Mouse (Mus musculus): ENCODE results near the gene F11r.

Gene F11r

DNA sequence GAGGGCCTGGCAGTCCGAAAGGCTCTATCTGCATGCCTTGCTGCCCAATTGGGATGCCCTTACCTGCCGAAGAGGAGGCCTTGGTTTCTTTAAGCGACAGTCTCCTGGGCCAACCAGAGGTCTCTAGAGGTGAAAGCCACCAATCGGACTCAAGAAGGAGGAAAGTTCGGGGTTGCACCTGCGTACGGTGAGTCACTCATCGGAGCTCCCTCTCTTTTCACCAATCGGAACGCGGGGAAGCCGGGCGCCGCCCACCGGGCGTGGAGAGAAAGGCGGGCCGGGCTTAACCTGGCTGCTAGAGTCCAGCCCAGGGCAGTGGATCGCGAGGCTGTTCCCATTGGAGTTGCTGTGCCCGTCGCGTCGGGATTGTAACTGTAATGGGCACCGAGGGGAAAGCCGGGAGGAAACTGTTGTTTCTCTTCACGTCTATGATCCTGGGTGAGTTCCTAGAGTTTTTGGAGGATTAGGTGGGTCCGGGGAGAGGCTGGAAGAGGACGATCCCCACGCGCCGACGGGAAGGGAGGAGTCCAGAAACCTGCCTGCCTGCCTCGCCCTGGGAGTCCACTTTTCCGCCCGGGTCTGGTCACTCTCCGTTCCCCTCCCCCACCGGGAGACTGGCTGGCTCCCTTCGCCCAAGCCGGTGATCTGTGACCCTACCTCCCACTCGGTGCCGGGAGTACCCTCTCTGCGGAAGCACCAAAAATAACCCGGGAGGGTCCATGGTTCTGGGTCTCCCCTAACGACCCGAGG is at the start of gene F11r:
F11r (plus strand) TSS at position 272 of the 750 bp plus-strand sequence.
- DNase-seq = peak; percentile 99

DNA sequence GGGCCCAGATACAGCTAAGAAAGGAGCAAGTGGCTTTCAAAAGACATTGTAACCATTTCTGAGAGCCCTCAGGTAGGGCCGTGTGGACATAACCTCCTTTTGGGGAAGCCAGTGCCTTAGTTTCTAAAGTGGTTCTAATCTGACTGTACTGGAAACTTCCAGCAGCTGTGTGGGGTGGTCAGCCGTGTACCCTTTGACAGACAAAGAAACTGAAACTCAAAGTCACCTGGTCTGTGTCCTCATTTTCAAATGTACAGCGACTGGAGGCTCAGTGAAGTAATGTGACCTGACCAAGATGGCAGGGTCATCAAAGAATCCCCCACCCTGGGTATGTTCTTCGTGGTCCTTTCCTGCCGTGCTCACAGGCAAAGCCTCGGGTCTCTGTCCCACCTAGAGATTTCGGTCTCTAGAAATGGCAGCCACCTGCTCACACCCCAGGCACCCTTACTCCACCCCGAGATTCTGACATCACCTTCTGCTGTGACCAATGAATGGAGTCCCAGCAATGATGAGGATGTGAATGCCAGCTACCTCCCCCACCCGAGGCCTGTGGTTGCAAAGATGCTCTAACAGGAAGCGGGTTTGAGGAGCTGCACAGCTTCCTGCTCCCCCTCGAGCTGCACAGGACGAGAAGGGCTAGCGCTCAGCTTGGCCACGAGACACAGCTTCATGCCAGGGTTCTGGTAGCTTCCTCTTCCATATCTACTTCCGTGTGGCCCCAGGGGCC is 48.8 kb upstream of the F11r start, which contains the start of gene Arhgap30:
Arhgap30 (plus strand) TSS at position 579 of the 727 bp plus-strand sequence.
- DNase-seq = peak; percentile 46

DNA sequence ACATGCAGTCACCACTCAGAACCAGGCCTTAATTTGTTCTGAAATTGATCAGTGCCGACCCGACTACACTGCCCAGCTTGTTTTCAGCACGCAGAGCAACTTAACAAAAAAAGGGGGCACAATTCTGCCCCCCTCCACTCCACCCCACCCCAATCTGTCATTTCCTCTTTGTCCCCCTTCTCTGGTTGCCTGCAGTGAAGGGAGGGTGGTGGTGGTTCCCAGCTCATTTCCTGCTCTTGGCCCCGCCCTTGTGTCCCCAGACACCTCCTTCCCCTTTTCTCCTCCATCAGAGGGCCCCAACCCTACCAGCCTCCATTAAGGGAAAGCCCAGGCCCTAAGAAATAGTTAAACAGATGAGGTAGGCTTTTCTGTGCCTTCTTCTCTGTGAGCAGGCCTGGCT is 47.2 kb upstream of the F11r start:
- peak; percentile 22 for DNase-seq

DNA sequence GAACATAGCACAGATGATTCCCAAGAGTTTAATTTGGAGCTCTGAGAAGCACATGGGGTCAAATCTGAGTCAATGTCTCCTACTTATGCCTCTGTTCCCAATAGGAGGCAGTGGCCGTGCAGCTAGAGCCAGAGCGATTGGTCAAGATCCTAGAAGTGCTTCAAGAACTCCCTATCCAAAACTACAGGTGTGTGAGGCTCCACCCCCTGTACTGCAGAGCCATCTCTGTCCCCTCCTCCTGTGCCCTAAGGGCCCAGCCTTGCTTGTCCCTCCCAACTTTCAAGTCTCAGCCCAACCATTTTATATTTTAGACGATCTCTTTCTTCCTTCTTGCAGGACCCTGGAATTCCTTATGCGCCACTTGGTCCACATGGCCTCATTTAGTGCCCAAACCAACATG is 35.5 kb upstream of the F11r start:
- no peak for DNase-seq

DNA sequence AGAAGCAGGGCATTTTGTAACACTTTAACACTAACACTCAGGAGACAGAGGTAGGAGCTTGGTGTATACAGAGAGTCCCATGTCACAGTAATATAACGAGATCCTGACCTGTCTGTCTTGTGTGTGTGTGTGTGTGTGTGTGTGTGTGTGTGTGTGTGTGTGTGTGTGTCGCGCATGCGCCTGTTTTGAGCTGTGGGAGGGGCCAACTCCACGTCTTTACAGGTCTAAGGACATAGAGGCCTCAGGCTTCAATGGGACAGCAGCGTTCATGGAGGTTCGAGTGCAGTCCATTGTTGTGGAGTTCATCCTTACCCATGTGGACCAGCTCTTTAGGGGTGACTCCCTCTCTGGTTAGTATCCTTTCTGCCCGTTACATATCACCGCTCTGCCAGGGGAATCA is 34.3 kb upstream of the F11r start:
- DNase-seq = no peak

DNA sequence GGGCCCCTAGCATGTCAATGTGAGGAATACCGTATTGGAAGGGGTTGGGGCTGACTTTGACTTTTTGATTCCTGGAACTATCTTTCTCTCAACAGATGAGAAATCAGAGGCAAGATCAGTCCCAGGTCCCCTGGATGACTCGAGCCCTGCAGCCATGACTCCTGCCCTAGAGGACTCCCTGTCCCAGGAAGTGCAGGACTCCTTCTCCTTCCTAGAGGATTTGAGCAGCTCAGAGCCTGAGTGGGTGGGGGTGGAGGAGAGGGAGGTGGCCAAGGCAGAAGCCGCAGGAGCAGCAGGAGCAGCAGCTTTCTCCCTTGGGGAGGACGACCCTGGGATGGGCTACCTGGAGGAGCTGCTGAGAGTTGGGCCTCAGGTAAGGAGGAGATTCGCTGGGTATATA is 30.1 kb upstream of the F11r start:
- DNase-seq = no peak

DNA sequence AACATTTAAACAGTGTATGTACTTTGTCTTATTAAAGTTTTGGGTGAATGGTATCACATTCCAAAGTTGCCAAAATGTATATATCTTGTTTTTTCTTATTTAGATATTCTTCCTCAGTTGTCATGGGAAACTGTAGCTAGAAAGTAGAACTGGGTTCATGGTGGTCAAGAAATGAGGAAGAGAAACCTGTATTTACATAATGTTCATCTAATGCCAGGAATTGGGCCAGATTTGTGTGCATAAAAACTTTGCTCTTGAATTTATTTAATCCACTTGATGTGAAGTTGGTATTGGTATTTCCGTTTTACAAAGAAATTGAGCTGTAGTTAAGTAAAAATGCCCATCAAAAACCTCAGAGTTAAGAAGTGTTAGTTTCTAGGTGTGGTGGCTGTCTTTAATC is 27.1 kb upstream of the F11r start:
- no peak for DNase-seq

DNA sequence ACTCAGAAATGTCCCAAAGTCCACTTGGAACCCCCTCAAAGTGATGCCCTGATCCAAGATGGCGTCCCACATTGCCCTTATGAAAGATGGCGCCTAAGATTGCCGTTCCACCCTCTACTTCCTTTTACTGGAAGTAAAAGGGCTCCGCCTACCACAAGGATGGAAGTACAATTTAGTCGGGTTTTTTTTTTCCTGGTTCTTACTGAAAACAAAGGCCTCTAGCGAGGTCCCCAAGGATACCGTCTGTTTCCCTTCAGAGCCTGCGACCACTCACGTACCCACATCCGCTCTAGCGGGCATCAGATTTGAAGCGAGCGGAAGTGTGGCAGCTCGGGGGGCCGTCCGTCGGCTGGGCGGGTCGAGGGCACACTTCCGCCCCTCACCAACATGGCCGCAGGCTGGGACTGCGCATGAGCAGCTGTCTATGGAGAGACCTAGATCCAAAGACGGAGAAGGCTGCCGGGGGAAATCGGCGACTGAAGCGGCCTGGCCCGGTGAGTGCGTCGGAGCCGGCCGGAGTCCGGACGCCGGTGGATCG is 26.3 kb upstream of the F11r start, which contains the start of gene Usf1:
Usf1 (plus strand) TSS at position 367 of the 538 bp plus-strand sequence.
- DNase-seq = peak; percentile 96

DNA sequence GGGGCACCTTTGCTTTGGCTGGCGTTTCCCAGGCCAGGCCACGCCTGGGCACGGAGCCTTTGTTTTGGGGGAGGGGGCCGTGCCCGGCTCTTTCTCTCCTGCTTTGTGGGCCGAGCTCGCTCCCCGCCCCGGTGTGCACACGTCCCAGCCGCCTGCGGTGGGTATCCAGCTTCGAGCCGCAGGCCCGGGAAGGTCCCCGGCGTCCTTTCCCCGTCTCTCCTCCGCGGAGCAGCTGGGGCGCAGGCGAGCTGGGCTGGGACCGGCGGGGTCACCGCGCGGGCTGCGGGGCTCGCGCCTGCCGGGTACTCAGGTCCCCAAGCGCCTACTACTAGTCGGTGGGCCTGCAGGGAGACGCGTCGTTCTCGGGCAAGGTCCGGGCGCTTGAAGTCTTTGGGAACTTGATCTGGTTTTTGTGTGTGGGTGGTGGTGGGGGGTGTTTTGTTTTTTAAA is 25.8 kb upstream of the F11r start:
- no peak for DNase-seq

DNA sequence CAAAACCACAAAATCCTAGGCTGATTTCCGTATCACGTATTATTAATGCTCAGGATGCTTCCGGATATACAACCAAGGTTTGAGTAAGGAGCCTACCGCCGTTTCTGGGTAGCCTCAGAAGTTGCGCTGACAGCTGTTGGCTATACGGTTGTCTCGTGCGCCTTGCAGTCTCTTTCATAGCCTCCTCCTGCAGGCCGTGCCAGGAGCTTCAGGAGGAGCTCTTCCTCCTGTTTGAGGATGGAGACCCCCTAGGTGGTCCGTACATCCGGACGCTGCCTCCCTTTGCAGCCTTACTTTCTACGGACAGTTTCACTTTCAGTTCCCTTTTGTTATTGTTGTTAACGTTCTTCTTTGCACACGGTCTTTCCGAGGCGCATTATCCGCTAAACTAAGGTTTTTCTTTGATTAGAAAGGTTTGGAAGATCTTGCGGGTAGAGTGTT is 25.3 kb upstream of the F11r start:
- DNase-seq = peak; percentile 32

DNA sequence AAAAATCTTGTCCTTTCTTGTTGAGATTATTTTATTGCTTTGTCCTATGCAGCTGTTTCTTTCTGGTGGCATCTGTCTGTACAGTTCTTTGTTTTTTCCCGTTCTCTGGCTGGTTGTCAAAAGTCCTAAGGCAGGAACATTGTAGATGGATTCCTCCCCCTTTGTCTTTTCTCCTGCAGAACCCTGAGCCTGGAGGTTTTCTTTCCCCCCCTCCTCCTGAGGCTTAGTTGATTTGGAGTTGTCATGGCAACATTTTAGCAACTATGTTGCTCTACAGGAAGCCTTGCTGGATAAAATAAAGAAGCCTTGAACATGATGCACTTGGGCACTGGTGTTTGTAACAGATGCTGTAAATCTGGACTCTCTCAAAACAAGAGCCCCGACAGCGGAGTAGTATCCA is 24.9 kb upstream of the F11r start:
- DNase-seq = no peak

DNA sequence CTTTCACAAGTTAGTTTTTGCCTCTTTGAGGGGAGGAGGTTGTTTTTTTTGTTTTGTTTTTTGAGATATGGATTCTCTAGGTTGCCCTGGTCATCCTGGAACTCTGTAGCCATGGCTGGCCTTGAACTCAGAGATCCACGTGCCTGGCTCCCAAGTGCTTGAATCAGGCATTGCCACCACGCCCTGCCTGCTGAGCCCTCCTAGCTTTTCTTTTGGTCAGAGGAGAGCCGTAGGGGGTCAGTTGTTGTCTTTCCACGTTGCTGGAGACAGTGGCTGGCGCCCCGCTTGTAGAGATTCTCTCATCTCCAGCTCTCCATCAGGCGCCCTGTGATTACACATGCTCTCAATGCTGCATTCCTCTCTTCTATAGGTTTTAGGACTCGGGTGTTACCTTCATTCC is 23.7 kb upstream of the F11r start:
- DNase-seq = no peak

DNA sequence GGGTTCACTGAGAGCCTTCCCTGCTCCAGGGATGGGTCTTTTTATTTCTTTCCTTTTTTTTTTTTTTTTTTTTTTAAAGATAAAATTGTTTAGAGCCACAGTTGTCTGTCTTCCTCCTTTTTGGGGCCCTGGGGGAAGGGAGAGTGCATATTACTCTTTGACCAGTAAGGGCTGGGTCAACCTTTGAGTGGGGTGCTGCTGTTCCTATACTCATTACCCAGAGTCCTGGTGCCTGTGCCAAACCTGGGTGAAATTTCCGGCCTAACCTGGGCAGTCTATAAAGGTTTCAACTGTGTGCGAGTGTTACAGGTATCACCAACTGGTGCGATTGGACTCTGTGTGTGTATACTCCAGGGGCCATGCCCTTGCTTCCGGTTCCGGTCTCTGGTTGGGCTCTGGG is 18.7 kb upstream of the F11r start, which contains the start of gene Tstd1:
Tstd1 (plus strand) TSS at position 213 of the 400 bp plus-strand sequence.
- DNase-seq = peak; percentile 93

DNA sequence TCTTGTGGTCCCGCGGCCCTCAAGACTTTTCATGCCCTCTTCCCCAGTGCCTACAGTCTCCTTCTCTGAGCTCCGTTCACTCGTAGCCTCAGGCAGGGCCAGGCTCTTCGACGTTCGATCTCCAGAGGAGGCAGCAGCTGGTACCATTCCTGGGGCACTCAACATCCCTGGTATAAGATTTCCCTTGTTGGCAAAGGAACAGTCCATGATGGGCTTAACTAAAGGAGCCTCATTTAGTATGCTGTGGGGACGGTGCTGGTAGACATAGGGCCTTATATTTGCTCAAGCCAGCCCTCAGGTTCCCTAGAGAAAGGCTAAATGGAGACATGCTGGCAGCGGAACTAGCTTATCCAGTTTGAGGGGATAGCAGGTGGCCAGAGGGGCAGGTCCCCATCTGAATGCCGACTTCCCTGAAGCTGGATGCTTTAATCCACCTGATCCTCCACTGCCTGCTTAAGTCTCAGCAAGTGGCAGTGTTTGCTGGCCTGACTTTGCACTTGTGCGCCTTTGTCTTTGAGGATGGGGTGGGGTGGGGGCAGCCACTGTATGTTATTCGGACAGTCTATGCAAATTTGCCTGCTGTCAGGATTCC is 17.9 kb upstream of the F11r start:
- no peak for DNase-seq

DNA sequence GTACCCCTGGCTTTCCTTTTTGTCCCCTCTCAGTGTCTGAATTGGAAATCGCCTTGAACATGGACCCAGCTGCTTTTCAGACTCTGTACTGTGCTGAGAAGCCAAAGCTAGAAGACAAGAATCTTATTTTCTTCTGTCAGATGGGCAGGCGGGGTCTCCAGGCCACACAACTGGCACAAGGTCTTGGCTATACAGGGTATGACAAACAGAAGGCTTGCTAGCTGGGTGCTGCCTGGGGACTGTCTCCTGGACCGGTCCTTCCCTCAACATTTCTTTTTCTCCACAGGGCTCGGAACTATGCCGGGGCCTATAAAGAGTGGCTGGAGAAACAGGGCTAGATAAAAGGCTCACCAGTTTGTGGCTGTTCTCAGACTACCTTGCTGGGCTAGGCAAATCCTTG is 17.4 kb upstream of the F11r start:
- DNase-seq = no peak

DNA sequence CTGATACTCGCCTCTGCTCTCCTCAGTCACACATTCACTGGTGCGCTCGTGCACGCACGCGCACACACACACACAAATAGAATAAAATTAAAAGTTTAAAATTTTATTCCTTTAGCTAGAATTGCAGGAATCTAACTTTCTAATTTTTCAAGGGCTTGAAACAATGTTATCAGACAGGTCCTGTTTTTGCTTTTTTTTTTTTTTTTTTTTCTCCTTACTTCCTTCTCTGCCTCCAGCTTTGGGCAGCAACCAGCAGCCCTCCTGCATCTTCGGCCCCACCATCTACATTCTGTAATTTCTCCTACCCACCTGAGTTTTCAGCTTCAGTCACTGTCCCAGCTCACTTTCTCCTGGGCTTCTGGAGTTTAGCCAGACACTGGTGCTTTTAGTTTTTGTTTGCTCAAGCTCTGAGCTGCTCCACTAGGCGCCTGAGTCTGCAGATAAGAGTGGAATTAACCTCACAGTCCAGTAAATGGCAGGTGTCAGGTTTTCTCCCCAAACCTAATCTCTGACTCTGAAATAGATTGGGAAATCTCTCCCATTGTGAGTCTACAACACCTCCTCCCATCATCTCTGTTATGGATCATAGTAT is 14.7 kb upstream of the F11r start:
- DNase-seq = no peak

DNA sequence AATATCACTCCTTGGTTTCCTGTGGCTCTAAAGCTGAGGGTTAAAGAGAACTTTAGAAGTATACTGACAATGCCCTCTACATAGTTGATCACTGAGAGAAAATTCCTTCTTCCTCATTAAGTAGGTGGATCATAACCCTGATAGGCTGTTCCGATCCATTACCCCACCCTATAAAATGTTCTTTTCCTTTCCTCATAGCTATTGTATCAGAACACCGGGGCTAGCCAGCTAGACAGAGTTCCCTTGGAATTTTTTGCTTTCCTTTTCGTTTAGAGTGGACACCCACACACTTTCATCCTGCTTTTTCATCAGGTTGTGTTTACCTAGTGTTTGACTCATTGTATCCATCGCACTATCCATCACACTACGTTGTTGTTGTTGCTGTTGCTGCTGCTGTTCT is 12.7 kb upstream of the F11r start:
- DNase-seq = no peak

DNA sequence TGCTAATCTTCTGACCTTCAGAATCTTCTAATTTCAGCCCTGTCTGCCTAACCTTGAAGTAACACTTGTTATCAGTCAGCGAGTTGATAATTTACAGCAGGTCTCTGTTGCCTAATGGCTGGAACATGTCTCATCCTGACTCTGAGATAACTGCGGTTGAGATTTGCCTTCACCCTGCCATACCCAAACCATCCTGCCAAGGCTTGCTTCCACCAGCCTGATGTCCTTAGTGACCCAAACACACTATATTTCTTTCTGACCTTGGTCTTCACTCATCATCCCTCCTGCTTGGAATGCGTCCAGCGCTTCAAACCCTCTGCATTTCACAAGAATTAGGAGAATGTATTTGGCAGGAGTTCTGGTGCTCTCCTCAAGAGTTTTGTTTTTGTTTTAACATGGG is 12.2 kb upstream of the F11r start:
- no peak for DNase-seq

DNA sequence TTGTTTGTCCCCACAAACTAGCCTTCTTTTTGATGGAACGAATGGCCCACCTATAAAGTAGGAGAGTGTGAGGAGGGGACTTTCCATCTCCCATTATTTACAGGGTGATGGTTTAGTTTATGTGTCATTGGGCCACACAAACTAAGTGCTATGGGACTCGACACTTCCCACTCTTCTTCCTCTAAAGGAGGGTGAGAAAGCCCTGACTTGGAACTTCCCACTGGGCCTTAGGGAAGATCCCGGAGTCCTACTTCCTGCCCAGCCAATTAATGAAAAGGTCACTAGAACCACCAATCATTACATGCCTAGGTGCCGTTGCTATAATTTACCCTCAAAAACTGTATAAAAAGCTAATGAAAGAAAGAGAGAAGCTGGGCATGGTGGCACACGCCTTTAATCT is 5.2 kb upstream of the F11r start:
- no peak for DNase-seq

DNA sequence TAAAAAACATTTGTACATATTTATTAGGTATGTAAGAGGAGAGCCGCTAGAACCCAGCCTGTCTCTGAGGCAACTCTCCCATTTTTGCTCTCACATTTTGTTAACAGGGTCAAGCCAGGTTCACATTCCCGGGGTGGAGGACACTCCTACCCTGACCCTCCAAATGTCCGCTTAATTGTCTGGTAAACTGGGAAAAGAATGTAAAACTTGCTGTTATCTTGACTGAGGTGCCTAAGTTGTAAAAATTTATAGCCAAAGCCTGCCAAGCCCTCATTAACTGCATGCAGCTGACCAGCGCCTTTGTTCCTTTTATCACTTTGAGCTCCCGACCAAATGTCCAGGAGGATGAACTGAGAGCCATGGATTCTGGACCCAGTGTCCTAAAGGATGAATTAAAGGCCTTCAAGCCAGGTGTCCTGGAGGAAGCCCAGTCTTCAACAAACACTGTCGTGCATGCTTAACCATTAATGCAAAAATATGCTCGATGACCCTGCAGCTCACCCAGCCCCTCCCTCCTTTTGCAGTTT is 2.0 kb upstream of the F11r start:
- DNase-seq = peak; percentile 54

DNA sequence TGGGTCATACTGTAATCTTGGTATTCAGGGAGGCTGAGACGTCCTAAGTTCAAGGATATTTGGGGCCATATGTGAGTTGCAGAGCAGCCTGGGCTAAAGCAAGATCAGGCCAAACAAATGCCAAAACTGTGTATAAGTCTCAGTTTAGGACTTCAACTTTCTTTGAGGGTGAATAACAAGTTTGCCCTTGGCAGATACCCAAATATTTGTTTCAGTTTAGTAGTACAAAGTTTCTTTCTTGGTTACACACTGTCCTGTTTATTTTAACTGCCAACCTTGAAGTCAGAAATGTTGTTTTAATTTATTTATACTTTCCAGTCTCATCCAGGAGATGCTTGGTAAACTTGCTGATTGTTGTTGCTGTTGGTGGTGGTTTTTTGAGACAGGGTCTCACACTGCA is 1.4 kb upstream of the F11r start:
- peak; percentile 55 for DNase-seq

DNA sequence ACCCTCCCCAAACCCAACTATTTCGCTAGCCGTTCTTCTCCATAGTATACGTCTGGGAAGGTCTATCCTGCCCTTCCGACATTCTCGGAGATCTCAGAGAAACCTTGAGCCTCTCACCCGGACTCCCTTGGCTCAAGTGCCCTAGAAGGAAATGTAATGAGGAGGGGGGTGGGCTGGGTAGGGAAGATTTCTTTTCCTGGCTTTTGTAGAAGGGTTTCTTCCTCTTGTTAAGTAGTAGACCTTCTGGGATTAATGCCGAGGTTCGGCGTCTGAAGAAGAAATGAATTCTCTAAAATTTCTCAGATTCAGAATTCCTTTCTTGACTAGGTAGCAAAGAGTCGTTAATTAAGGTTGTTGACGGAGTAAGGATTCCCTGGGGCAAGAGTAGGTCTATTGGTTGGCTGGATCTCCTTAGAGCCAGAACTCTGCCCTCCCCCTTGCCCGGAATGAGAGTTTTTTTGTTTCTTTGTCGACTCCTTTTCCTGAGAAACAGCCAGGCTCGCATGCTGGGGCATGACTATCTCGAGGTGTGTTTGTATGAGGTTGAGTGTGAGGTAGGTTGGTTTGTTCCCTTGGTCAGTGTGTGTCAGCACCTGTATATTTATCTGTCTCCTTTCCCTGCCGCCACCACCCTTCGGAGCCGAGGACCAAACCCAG is 807 bp downstream of the F11r start:
- peak; percentile 53 for DNase-seq

All from kidney, adult 9 months (tissue).